In the genomic region with DNA sequence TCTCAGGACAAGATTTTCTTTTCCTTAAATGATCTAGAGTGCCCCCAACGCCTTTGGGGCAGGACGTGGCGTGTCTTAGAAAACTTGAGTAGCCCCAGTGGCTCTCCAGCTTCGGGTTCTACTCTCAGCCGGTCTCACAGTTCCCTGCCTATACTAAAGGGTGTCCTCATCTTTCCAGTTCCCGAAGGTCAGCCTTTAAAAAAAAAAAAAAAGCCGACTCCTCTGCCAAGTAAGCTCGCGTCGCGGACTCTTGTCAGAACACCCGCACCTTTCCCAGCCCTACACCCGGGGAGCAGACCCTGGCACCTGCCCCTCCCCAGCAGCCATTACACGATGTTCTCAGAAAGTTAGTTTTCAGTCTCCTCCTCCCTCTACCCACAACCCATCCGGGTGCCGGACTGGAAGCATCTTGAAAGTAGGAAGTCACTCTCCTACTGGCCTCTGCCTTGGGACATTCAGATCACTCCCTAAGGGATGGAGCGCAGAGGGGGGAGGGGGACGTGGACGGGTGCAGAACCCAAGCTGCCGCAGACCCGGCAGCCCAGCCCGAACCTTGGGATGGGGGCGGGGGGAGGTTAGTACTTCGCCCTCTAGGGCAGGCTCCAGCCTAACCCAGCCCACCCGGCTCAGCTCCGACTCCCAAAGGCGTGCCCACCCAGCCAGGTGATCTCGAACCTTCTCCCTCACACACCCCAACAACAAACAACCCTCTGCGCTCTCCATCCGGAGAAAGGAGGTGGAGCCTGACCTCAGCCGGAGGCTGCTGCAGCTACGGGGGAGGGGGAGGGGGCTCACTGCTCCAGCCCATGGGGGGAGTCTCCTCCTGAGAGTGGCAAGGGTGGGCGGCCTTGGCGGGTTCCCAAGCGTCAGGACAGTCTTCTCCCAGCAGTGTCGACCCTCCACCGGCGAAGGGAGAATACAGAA, we compare ENCODE assay signal across 8 mouse cellular contexts. TPM values are rescaled to one million over a fixed set of nuclear protein-coding genes. Genes with fewer than 3 reads are reported as not detected.
DNase-seq lines count a peak whose midpoint lies in the region; ATAC-seq and TF ChIP-seq lines count a peak whose summit lies in the region.

No protein-coding gene starts in this region.

- H3K27me3 ChIP-seq in embryonic facial prominence, embryonic 15.5 days, result peaks cover 84% of the 10 kb centered on the region
- H3K27me3 ChIP-seq in hindbrain, embryonic 11.5 days (ENCODE audit: control insufficient read depth, insufficient read depth, low read length), result peaks cover 58% of the 10 kb centered on the region
- 0 out of 2 replicates have a peak, but pooled peaks cover 9% of the 10 kb centered on the region for H3K27me3 ChIP-seq in liver, adult 2 months (ENCODE audit: control insufficient read depth, insufficient read depth, low read length)
- peaks cover 56% of the 10 kb centered on the region for H3K27me3 ChIP-seq in midbrain, postnatal 0 days (ENCODE audit: insufficient read depth, low read length)

- no peaks in the 10 kb centered on the region for H3K36me3 ChIP-seq in embryonic facial prominence, embryonic 15.5 days
- no peaks in the 10 kb centered on the region for H3K36me3 ChIP-seq in hindbrain, embryonic 11.5 days (ENCODE audit: control insufficient read depth, insufficient read depth, low read length)
- no peaks in the 10 kb centered on the region for H3K36me3 ChIP-seq in liver, adult 2 months (ENCODE audit: control insufficient read depth, insufficient read depth, low read length)
- H3K36me3 ChIP-seq in midbrain, postnatal 0 days (ENCODE audit: insufficient read depth, low read length), result no peaks in the 10 kb centered on the region

- no peaks in the 10 kb centered on the region for H3K9me3 ChIP-seq in embryonic facial prominence, embryonic 15.5 days (replicated peaks)
- H3K9me3 ChIP-seq in hindbrain, embryonic 11.5 days (ENCODE audit: control insufficient read depth, low read length), result no peaks in the 10 kb centered on the region
- H3K9me3 ChIP-seq in midbrain, postnatal 0 days (ENCODE audit: low read length), result no peaks in the 10 kb centered on the region

- peak overlapping the region; percentile 13; the same call in 1 of the 2 replicates for H3K9ac ChIP-seq in embryonic facial prominence, embryonic 15.5 days
- peak overlapping the region; percentile 34; the same call in 1 of the 2 replicates for H3K9ac ChIP-seq in hindbrain, embryonic 11.5 days (ENCODE audit: low read depth, low read length)
- H3K9ac ChIP-seq in liver, adult 2 months (ENCODE audit: low read depth, low read length), result peak overlapping the region; percentile 48
- H3K9ac ChIP-seq in midbrain, postnatal 0 days (replicated peaks; ENCODE audit: low read length, poor library complexity, severe bottlenecking), result peak overlapping the region; percentile 34; the same call in 1 of the 2 replicates

- H3K79me2 ChIP-seq in liver, adult 2 months (ENCODE audit: control insufficient read depth, insufficient read depth, low read length), result no peaks in the 10 kb centered on the region

- H3K4me3 ChIP-seq in embryonic facial prominence, embryonic 15.5 days (replicated peaks), result peak overlapping the region; percentile 53
- peak overlapping the region; percentile 34 for H3K4me3 ChIP-seq in hindbrain, embryonic 11.5 days (ENCODE audit: low read depth, low read length)
- H3K4me3 ChIP-seq in liver, adult 2 months (ENCODE audit: insufficient read depth, low read depth, low read length), result peak overlapping the region; percentile 56
- peak overlapping the region; percentile 41 for H3K4me3 ChIP-seq in midbrain, postnatal 0 days (ENCODE audit: low read depth, low read length)

- H3K27ac ChIP-seq in embryonic facial prominence, embryonic 15.5 days (replicated peaks), result no peak overlapping the region
- no peak overlapping the region for H3K27ac ChIP-seq in hindbrain, embryonic 11.5 days (ENCODE audit: low read depth, low read length)
- no peak overlapping the region for H3K27ac ChIP-seq in liver, adult 2 months (replicated peaks; ENCODE audit: insufficient read depth, low read depth, low read length)
- H3K27ac ChIP-seq in midbrain, postnatal 0 days (ENCODE audit: low read depth, low read length), result no peak overlapping the region

- peak overlapping the region; percentile 93 for H3K4me2 ChIP-seq in embryonic facial prominence, embryonic 15.5 days (replicated peaks)
- H3K4me2 ChIP-seq in hindbrain, embryonic 11.5 days (replicated peaks; ENCODE audit: low read depth, low read length), result peak overlapping the region; percentile 62
- peak overlapping the region; percentile 82 for H3K4me2 ChIP-seq in midbrain, postnatal 0 days (ENCODE audit: low read depth, low read length, poor library complexity, severe bottlenecking)

- 1% methylated on average over 38 of the region's 38 CpGs for WGBS in embryonic facial prominence, embryonic 15.5 days
- WGBS in hindbrain, embryonic 11.5 days, result under 1% methylated on average over 38 of the region's 38 CpGs
- 5% methylated on average over 38 of the region's 38 CpGs for WGBS in liver, adult 2 months
- WGBS in midbrain, postnatal 0 days, result 2% methylated on average over 36 of the region's 38 CpGs

- TF ChIP-seq POLR2A in liver, adult 2 months (IDR thresholded peaks at IDR 0.05; ENCODE audit: extremely low read depth, insufficient read depth, low read length), result no peak

- TF ChIP-seq CTCF in liver, adult 2 months (IDR thresholded peaks at IDR 0.05; ENCODE audit: low read depth, low read length), result no peak
- no peak for TF ChIP-seq CTCF in midbrain, postnatal 0 days (IDR thresholded peaks at IDR 0.05)

- DNase-seq in kidney, adult 18-20 months, result peak; percentile 52
- DNase-seq in kidney, adult 8-10 months, result no peak
- peak; percentile 87 for DNase-seq in adrenal gland, postnatal 14 days
- peak; percentile 19 for DNase-seq in hindbrain, embryonic 11.5 days (ENCODE audit: low spot score)
- no peak for DNase-seq in liver, adult 2 months (ENCODE audit: extremely low read depth, low read depth, low spot score)
- no peak for DNase-seq in midbrain, postnatal 0 days (ENCODE audit: low spot score)
- DNase-seq in thymus, postnatal 4 days, result peak; percentile 73

- peaks cover 39% of the 10 kb centered on the region for H3K4me1 ChIP-seq in embryonic facial prominence, embryonic 15.5 days
- H3K4me1 ChIP-seq in hindbrain, embryonic 11.5 days (replicated peaks; ENCODE audit: control insufficient read depth, insufficient read depth, low read length), result peaks cover 17% of the 10 kb centered on the region
- H3K4me1 ChIP-seq in liver, adult 2 months (ENCODE audit: control insufficient read depth, insufficient read depth, low read length), result peaks cover 4% of the 10 kb centered on the region; the same call in 1 of the 2 replicates
- H3K4me1 ChIP-seq in midbrain, postnatal 0 days (ENCODE audit: insufficient read depth, low read length), result peaks cover 11% of the 10 kb centered on the region; the same call in 1 of the 2 replicates

- no peak for ATAC-seq in embryonic facial prominence, embryonic 15.5 days (ENCODE audit: insufficient number of reproducible peaks, low FRiP score, low TSS enrichment, low read depth)
- no peak for ATAC-seq in hindbrain, embryonic 11.5 days (ENCODE audit: low FRiP score)
- no peak for ATAC-seq in midbrain, postnatal 0 days (ENCODE audit: low FRiP score)

RNA-seq across cellular contexts. Expression of a gene that starts 3.9 kb away (rescaled TPM):
- 32.3 and 33.7 TPM in 2 replicates for total RNA-seq in adrenal gland, postnatal 14 days (2021)
- 5.9 and 7.0 TPM in 2 replicates for polyA plus RNA-seq in embryonic facial prominence, embryonic 15.5 days (2015; fragmentation: Nextera tagmentation; extraction: Ambion mirVana)
- 2.1 TPM in 2 replicates for polyA plus RNA-seq in hindbrain, embryonic 11.5 days (2014; fragmentation: Nextera tagmentation; extraction: Ambion mirVana)
- total RNA-seq in liver, adult 2 months (2014; rRNA removed), result 2.3 and 3.1 TPM in 2 replicates
- polyA plus RNA-seq in liver, adult 2 months (2012; rRNA removed), result 5.8 and 6.3 TPM in 2 replicates
- total RNA-seq in midbrain, postnatal 0 days (2014; rRNA removed), result 22.0 and 28.6 TPM in 2 replicates
- 6.1 and 6.6 TPM in 2 replicates for polyA plus RNA-seq in midbrain, postnatal 0 days (2015; fragmentation: Nextera tagmentation; extraction: Ambion mirVana)

RNA-seq across cellular contexts. Expression of a gene that starts 30.0 kb away (rescaled TPM):
- total RNA-seq in adrenal gland, postnatal 14 days (2021), result 10.1 and 13.3 TPM in 2 replicates
- polyA plus RNA-seq in embryonic facial prominence, embryonic 15.5 days (2015; fragmentation: Nextera tagmentation; extraction: Ambion mirVana), result 49.0 and 50.4 TPM in 2 replicates
- polyA plus RNA-seq in hindbrain, embryonic 11.5 days (2014; fragmentation: Nextera tagmentation; extraction: Ambion mirVana), result 19.1 and 22.2 TPM in 2 replicates
- total RNA-seq in liver, adult 2 months (2014; rRNA removed), result 0.55 and 1.2 TPM in 2 replicates
- 1.8 and 2.0 TPM in 2 replicates for polyA plus RNA-seq in liver, adult 2 months (2012; rRNA removed)
- 4.9 TPM in 2 replicates for total RNA-seq in midbrain, postnatal 0 days (2014; rRNA removed)
- polyA plus RNA-seq in midbrain, postnatal 0 days (2015; fragmentation: Nextera tagmentation; extraction: Ambion mirVana), result 3.0 and 3.1 TPM in 2 replicates

RNA-seq across cellular contexts. Expression of a gene that starts 34.5 kb away (rescaled TPM):
- total RNA-seq in adrenal gland, postnatal 14 days (2021), result 173 and 197 TPM in 2 replicates
- 65.9 and 69.2 TPM in 2 replicates for polyA plus RNA-seq in embryonic facial prominence, embryonic 15.5 days (2015; fragmentation: Nextera tagmentation; extraction: Ambion mirVana)
- 42.1 and 45.0 TPM in 2 replicates for polyA plus RNA-seq in hindbrain, embryonic 11.5 days (2014; fragmentation: Nextera tagmentation; extraction: Ambion mirVana)
- 127 and 146 TPM in 2 replicates for total RNA-seq in liver, adult 2 months (2014; rRNA removed)
- 146 and 216 TPM in 2 replicates for polyA plus RNA-seq in liver, adult 2 months (2012; rRNA removed)
- total RNA-seq in midbrain, postnatal 0 days (2014; rRNA removed), result 57.5 and 62.4 TPM in 2 replicates
- 50.7 and 54.9 TPM in 2 replicates for polyA plus RNA-seq in midbrain, postnatal 0 days (2015; fragmentation: Nextera tagmentation; extraction: Ambion mirVana)

Comparison
In these comparisons a context has a peak if more than half of its experiments do, and no peak if none do; other contexts are left out.
1. DNase-seq: peak in kidney, adult 18-20 months (single experiment), adrenal gland, postnatal 14 days (single experiment), hindbrain, embryonic 11.5 days (single experiment) and thymus, postnatal 4 days (single experiment); none in kidney, adult 8-10 months (0 of 2), liver, adult 2 months (single experiment) and midbrain, postnatal 0 days (single experiment).
2. Peak in every context shown above with its lines, with median percentiles within 50 percentile points of each other: H3K4me2 ChIP-seq, H3K4me3 ChIP-seq and H3K9ac ChIP-seq.